Mouse (Mus musculus) midbrain, embryonic 14.5 days (tissue): ENCODE measurements at regions not wholly inside any gene's neighbourhood (a gene's known extent, or its start where the extent isn't known, plus 50 kb on each side); places are given as distances from the start of the nearest gene placed in this dataset.
A peak's percentile ranks its signal among the peaks of the same experiment; 100 is the strongest.

Experiments used
- ATAC-seq: fragments of 200-750 bp; cut with Nextera tagmentation; 2 replicates; pipeline ENCODE4 v1.8.0; 2017; ENCODE audit warnings: moderate number of reproducible peaks, moderate library complexity; ENCODE audit not compliant: low FRiP score, low TSS enrichment
- DNase-seq: peaks from one replicate; pipeline ENCODE4 v3.0.0-alpha.2; 2015
- H3K27ac ChIP-seq: fragments of 300-500 bp; sonication (generic); replicated peaks from 2 replicates; pipeline ENCODE4 v1.5.1; 2014; ENCODE audit warnings: mild to moderate bottlenecking, low read depth, low read length, moderate library complexity
- H3K27me3 ChIP-seq: fragments of 300-500 bp; sonication (generic); 2 replicates; pipeline ENCODE4 v1.6.1; 2014; ENCODE audit warnings: low read length, control low read depth, mixed read lengths; ENCODE audit not compliant: control insufficient read depth, insufficient read depth
- H3K36me3 ChIP-seq: fragments of 300-500 bp; sonication (generic); 2 replicates; pipeline ENCODE4 v1.6.1; 2014; ENCODE audit warnings: low read length, control low read depth; ENCODE audit not compliant: control insufficient read depth, insufficient read depth
- H3K4me1 ChIP-seq: fragments of 300-500 bp; sonication (generic); 2 replicates; pipeline ENCODE4 v1.6.1; 2014; ENCODE audit warnings: mild to moderate bottlenecking, antibody characterized with exemption, low read length, control low read depth; ENCODE audit not compliant: control insufficient read depth, insufficient read depth
- H3K4me2 ChIP-seq: fragments of 300-500 bp; sonication (generic); 2 replicates; pipeline ENCODE4 v1.6.1; 2014; ENCODE audit warnings: mild to moderate bottlenecking, low read length, moderate library complexity
- H3K4me3 ChIP-seq: fragments of 300-500 bp; sonication (generic); replicated peaks from 2 replicates; pipeline ENCODE4 v1.5.1; 2014; ENCODE audit warnings: low read depth, low read length
- H3K9ac ChIP-seq: fragments of 300-500 bp; sonication (generic); replicated peaks from 2 replicates; pipeline ENCODE4 v1.6.1; 2014; ENCODE audit warnings: mild to moderate bottlenecking, low read length, moderate library complexity
- H3K9me3 ChIP-seq: fragments of 300-500 bp; sonication (generic); 2 replicates; pipeline ENCODE4 v1.6.1; 2016; ENCODE audit warnings: low read length, control low read depth, mixed read lengths; ENCODE audit not compliant: control insufficient read depth
- WGBS: fragments of 180-500 bp; shearing (Covaris S2); extraction: QIAGEN DNeasy Blood & Tissue Kit; methylation state at CpG from one replicate; pipeline ENCODE4 v1.1.7; 2014; 5-methylcytosine and 5-hydroxymethylcytosine counted together

GRCm38 (mm10) chrX:152918212-152918611 is 88.1 kb upstream of the Usp51 start:
- Histone ChIP-seq H3K9ac (no peak overlapping the region), H3K4me1 (no peaks in the 10 kb centered on the region), H3K9me3 (no peaks in the 10 kb centered on the region), H3K36me3 (no peaks in the 10 kb centered on the region), H3K4me2 (no peak overlapping the region), H3K4me3 (no peak overlapping the region), H3K27me3 (no peaks in the 10 kb centered on the region), H3K27ac (no peak overlapping the region)
- 29% methylated on average over 1 of the region's 1 CpGs for WGBS
- DNase-seq (peak; percentile 80), ATAC-seq (no peak)

- Histone ChIP-seq H3K27ac (no peak overlapping the region), H3K4me2 (no peak overlapping the region), H3K27me3 (no peaks in the 10 kb centered on the region), H3K36me3 (no peaks in the 10 kb centered on the region), H3K9ac (no peak overlapping the region), H3K4me3 (no peak overlapping the region), H3K9me3 (no peaks in the 10 kb centered on the region), H3K4me1 (no peaks in the 10 kb centered on the region)
- ATAC-seq (no peak), DNase-seq (peak; percentile 76)
- WGBS: 53% methylated on average over 3 of the region's 3 CpGs
These were observed 79.3 kb upstream of the Usp51 start for GRCm38 (mm10) chrX:152926991-152927390.

- ATAC-seq (no peak), DNase-seq (peak; percentile 37)
- H3K27ac ChIP-seq: 0 out of 2 replicates have a peak overlapping the region, but pooled peaks have one; percentile 37
- no peaks in the 10 kb centered on the region for H3K9me3 ChIP-seq
- no peaks in the 10 kb centered on the region for H3K36me3 ChIP-seq
- H3K27me3 ChIP-seq: no peaks in the 10 kb centered on the region
- H3K4me3 ChIP-seq: no peak overlapping the region
- H3K4me2 ChIP-seq: no peak overlapping the region
- WGBS: 42% methylated on average over 3 of the region's 3 CpGs
- no peaks in the 10 kb centered on the region for H3K4me1 ChIP-seq
- no peak overlapping the region for H3K9ac ChIP-seq
These were observed 60.1 kb upstream of the Usp51 start for GRCm38 (mm10) chrX:152946201-152946600.
